Mouse (Mus musculus) MN1 (cell line): Measurements from ENCODE around the gene Ttc9b.
"Not testable (repeated sequence)": the region's sequence is repeated elsewhere in the genome, so short reads cannot be mapped to it uniquely, and the experiment has no call there.

Experiments
- DNase-seq: peaks from one replicate; pipeline ENCODE4 v3.0.0-alpha.2; 2016; ENCODE audit warnings: low spot score

Gene Ttc9b

DNA sequence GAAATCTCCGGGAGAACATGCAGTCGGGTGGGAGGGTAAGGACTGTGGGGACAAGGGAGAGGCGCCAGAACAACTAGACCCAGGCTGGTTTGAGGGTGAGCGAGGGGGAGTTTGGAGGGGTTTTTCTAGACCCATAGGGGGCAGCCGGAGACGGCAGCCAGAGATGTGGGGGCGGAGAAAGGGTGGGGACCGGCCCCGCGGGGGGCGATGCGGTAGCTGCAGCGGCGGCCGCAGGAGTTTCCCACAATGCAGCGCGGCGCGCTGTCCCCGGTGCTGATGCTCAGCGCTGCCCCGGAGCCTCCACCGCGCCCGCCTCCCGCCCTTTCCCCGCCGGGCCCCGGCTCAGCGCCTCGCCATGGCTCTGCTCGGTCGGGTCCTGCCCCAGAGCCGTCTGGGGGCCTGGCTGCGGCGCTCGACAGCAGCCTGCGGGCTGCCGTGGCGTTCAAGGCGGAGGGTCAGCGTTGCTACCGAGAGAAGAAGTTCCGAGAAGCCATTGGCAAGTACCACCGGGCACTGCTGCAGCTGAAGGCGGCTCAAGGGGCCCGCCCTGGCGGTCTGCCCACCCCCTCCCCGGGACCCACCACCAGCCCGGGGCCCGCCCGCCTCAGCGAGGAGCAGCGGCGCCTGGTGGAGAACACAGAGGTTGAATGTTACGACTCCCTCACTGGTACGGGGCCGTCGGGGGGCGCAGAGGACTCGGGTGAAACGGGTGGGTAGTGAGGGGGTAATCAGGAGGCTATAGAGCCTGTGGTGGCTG is at the start of gene Ttc9b:
Ttc9b (plus strand) TSS at position 235 of the 757 bp plus-strand sequence.
- peak; percentile 55 for DNase-seq

DNA sequence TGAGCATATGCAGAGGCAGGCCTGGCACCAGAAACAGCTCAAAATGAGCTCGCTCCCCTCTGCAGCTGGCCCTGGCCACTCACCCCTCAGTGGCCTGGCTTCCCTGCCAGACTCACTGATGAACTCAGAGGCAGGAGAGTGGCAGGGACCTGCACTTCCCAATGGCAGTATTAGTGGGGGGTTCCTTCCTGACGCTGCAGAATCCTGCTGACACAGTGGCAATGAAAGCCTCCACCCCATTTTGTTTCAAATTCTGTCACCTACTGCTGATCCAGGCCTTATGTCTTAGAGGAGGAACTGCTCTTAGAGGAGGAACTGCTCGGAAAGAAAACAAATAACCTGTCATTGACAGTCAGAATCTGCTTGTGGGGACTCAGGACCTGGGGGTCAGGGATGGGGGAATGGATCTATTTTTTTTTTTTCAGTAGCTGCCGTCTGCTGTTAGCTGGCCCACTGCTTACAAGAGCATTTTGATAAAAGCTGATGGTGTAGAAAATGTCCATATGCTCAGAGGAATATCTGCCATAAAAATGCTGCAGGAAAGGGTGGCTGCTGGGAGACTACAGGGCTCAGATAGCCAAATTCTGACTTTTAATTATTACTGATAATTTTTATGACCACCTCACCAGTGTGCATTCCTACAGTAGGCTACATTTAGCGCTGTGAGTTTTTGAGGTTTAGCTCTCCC is 48.9 kb upstream of the Ttc9b start:
- DNase-seq = peak; percentile 36

DNA sequence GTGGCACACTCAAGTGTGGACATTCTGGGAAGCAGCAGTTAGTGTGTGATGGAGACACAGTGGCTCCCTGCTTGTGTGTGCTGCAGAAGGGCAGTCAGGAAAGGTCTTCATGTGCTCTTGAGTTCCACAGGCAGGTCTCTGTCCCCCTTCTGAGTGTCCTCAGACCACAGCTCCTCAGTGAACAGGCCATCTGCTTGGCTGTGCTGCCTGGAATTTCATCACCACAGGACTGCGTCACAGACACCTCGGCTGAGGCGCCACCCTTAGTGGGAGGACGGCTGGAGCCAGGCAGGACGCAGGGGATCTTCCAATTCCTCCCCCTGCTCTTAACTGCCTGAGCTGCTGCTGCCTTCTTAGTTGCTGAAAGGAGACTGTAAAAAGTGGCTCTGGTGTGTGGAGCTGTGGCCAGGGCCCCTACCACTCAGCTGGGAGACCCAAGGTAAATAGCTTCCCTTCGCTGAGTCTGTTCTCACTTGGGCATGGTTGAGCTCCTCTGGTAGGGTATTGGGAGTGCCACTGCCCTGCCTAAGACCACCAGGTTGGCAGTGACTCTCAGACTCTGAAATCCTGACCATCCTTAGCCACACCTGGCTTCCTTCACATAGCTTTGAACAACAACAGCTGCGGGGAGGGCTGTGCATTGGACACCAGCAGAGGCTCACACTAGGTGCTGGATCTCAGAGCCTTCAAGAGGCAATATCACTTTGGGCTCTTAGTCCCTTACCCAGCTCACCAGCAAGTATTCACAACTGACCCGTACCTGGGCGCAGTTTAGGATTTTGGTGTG is 48.0 kb upstream of the Ttc9b start:
- peak; percentile 60 for DNase-seq

GRCm38 (mm10) chr7:27606481-27607254 is 47.0 kb upstream of the Ttc9b start:
- no peak for DNase-seq

DNA sequence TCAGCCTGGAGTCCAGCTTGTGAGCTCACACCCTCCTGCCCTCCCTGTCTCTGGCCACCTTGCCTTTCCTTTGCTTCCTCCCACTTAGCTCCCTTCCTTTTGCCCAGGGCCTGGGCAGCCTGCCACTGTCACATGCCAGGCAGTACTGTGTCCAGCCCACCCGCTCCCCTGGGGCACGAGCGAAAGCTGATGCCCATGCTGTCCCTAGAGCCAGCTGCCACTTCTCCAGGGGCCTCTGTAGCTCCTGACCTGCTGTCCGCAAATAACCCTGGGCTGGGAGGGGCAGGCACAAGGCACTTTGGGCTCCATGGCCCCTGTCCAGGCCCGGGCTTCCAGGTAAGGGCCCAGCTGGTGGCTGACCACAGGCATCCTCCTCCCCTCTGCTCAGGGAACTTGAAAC is 46.1 kb upstream of the Ttc9b start:
- peak; percentile 83 for DNase-seq

GRCm38 (mm10) chr7:27608130-27608529 is 45.6 kb upstream of the Ttc9b start:
- no peak for DNase-seq

DNA sequence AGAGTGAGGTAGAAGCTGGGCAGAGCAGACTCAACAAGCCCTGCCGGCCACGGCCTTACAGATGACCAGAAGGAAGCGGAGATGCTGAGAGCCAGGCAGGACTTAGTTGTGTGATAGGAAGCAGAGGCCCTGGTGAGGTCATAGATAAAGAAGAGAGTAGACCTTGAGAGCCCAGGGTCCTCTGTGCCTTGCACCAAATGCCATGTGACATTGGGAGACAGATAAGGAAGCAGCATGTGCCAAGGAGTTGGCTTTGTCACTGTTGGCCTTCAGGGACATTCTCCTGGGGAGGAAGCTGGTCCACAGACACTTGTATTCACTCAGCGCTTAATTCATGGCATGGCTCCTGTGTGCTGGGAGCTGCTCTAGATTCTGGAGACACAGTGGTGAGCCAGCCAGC is 44.4 kb upstream of the Ttc9b start:
- DNase-seq = peak; percentile 34

DNA sequence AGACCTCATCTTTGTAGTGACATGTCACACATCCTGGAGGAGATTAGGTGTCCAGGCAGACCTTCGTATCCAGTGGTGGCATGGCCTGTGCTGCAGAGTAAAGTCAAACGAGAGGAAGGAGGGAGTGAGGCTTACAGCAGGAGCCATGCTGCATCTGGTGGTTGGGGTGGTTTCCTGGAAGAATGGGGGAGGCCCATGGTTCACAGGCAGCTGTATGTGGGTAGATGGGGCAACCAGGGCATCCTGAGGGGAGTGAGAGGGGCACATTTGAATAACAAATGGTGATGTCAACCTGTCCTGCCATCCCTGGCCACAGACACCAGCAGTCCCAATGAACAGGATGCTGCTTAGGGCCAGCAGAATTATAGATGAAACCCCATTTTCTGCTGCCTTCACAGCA is 44.0 kb upstream of the Ttc9b start:
- no peak for DNase-seq

DNA sequence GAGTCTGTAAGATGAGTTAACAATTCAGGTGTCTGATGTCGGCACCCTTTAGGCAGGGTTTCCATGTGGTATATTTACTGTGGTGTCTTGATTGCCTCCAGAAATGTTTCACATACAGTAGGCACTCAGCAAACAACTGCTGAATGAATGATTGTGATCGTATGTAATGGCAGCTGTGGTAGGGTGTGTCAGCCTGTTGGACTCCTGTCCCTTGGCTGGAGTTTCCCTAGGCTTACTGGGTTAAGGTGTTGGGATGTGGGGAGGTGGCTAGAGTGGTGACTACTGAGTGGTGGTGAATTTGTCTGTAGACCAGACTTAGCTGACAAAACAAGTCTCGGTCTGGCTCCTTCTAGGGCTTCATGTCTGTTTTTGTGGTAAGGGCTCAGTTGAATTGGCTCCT is 43.3 kb upstream of the Ttc9b start:
- DNase-seq = no peak

GRCm38 (mm10) chr7:27610871-27611270 is 42.8 kb upstream of the Ttc9b start:
- no peak for DNase-seq

DNA sequence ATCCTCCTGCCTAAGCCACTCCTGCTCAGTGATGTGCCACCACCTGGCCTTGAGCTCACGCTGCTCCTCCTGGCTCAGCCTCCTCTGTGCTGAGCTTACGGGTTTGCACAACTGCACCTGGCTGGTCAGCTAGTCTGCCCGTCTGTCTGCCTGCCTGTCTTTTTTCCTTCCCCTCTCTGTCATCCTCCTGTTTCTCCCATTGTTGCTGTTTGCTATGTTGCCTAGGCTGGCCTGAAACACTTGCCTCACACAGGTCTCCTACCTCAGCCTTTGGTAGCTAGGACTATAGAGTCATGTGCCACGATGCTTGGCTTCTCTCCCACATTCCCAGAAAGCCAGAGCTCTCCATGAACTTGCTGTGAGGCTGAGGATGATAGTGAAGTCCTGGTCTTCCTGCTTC is 40.8 kb upstream of the Ttc9b start:
- DNase-seq = no peak

DNA sequence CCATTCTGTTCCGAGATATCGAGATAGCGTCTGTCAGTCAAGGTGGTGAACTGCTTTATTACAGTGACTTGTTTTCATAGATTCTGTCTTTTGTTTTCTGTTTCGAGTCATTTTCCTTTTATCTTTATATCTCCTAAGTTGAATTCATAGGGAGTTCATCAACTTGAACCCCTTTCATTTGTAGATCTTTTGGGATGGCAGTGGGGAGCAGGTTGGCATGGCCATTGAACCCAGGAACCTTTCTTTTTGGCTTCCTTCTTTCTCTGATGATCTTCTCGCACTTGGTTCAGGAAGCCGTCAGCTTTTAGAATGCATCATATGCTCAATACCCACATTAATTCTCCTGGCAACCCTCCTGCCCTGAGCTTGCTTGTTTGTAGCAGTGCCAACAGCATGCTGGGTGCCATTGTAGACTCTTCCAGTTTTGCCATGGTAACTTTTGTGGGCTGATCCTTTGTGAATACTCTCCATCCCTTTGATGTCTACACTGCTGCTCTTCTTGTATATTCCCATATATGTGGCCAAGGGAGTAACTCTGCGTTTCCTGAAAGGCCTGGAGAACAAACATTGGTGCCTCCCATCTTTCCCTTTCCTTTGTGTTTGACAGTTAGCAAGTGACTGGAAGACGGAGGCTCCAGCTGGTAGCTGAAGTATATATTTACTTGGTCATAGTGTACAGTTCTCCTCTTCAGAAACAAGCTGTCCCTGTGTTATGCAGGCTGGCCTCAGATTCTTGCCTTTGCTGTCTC is 39.8 kb upstream of the Ttc9b start:
- no peak for DNase-seq

DNA sequence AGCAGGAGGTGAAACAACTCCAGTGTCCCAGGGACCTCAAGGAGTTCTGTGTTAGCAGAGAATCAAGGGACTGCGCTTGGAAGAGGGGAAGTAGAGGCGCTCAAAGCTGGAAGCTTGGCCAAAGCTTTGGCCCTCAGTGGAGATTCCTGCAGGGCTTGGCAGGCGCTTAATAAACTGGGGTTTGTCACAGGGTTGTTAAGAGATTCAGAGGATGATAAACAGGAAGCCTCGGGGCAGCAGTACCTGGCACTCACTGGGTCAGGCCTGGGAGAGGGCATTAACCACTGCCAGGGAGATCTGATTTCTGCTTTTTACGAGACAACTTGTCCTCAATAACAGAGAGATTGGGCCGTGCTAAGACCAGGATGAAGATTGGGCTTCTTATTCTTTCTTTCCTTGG is 32.7 kb upstream of the Ttc9b start:
- DNase-seq = peak; percentile 11

GRCm38 (mm10) chr7:27622234-27622633 is 31.5 kb upstream of the Ttc9b start:
- DNase-seq = no peak

DNA sequence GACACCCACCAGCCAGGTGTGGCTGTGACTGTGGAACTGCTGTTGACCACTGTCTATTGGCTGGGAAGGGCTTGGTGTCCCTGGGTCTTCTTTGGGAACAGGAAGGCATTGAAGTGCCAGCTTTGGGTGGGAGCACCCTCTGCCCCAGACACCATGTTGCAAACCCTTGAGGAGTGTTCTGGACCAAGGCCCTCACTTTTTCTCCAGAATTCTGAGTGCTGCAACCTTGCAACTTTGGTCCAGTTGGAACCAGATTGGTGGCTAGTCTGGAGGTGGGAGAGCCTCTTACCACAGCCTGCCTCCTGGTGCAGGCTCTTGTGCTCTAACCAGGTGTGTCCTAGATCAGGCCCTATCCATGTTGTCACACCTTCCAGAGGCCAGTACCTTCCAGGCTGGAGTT is 28.7 kb upstream of the Ttc9b start:
- no peak for DNase-seq

DNA sequence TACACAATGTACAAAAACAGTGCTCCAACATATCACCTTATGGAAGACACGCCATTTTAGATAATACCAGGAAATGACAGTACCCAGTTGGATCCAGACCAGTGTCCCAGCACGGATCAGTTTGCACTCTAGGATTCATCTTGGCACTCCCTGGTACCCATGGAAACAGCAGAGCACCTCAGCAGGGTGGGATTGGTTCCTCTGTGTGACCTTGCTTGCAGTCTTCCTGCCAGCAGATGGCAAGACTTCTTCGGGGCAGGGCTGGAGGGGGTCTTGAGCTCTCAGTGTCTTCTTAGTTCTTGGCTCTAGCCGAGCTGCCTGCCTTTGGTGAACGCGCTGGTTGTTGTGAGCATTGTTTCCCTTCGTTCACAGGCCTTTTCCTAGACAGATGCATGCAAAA is 26.0 kb upstream of the Ttc9b start:
- no peak for DNase-seq

- DNase-seq = no peak
These were observed 25.5 kb upstream of the Ttc9b start for GRCm38 (mm10) chr7:27628190-27628589.

GRCm38 (mm10) chr7:27628816-27629215 is 24.9 kb upstream of the Ttc9b start:
- not testable (repeated sequence) for DNase-seq

GRCm38 (mm10) chr7:27631439-27631838 is 22.3 kb upstream of the Ttc9b start:
- no peak for DNase-seq

- DNase-seq = no peak
These were observed 20.5 kb upstream of the Ttc9b start for GRCm38 (mm10) chr7:27633166-27633565.

DNA sequence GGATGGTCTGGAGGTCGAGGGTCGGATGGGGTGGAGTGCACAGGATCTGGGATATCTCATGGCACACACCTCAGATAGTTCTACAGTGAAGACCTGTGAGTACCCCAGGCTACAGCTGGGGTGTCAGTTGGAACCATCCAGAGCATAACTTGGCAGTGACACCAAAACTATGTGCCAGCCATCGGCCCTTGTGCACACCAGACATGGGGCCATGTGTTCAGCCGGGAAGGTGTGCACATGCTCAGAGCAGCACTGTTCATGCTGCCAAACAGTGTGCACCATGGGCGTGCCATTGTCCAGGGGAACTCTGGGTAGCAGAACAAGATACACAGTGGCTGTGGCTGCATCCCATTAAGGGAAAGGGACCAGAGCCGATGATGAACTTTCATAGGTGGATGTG is 19.0 kb upstream of the Ttc9b start:
- no peak for DNase-seq
